Mouse (Mus musculus) kidney, embryonic 14.5 days (tissue): ENCODE measurements around the gene Cacna1i. TPM values are rescaled to one million over a fixed set of nuclear protein-coding genes. Genes with fewer than 3 reads are reported as not detected.

Experiments
- ATAC-seq: fragments of 200-750 bp; cut with Nextera tagmentation; 2 replicates; pipeline ENCODE4 v1.8.0; 2017; ENCODE audit warnings: moderate number of reproducible peaks, mild to moderate bottlenecking, moderate TSS enrichment, moderate library complexity; ENCODE audit not compliant: low FRiP score, low TSS enrichment
- H3K27ac ChIP-seq: fragments of 300-500 bp; sonication (generic); 2 replicates; pipeline ENCODE4 v1.5.1; 2014; ENCODE audit warnings: low read depth, mild to moderate bottlenecking, low read length, moderate library complexity, mixed read lengths
- H3K27me3 ChIP-seq: fragments of 300-500 bp; sonication (generic); 2 replicates; pipeline ENCODE4 v1.6.1; 2014; ENCODE audit warnings: mild to moderate bottlenecking, low read length; ENCODE audit not compliant: control insufficient read depth, insufficient read depth
- H3K36me3 ChIP-seq: fragments of 300-500 bp; sonication (generic); 2 replicates; pipeline ENCODE4 v1.6.1; 2014; ENCODE audit warnings: low read length, mixed read lengths; ENCODE audit not compliant: control insufficient read depth, insufficient read depth
- H3K4me1 ChIP-seq: fragments of 300-500 bp; sonication (generic); 2 replicates; pipeline ENCODE4 v1.6.1; 2014; ENCODE audit warnings: low read length, mixed read lengths; ENCODE audit not compliant: control insufficient read depth, insufficient read depth
- H3K4me2 ChIP-seq: fragments of 300-500 bp; sonication (generic); replicated peaks from 2 replicates; pipeline ENCODE4 v1.6.1; 2014; ENCODE audit warnings: low read depth, mild to moderate bottlenecking, low read length
- H3K4me3 ChIP-seq: fragments of 300-500 bp; sonication (generic); 2 replicates; pipeline ENCODE4 v1.5.1; 2014; ENCODE audit warnings: mild to moderate bottlenecking, low read length
- H3K9ac ChIP-seq: fragments of 300-500 bp; sonication (generic); 2 replicates; pipeline ENCODE4 v1.6.1; 2014; ENCODE audit warnings: low read depth, mild to moderate bottlenecking, low read length, moderate library complexity
- H3K9me3 ChIP-seq: fragments of 300-500 bp; sonication (generic); 2 replicates; pipeline ENCODE4 v1.6.1; 2016; ENCODE audit warnings: low read length; ENCODE audit not compliant: control insufficient read depth
- WGBS: fragments of 180-500 bp; shearing (Covaris S2); extraction: QIAGEN DNeasy Blood & Tissue Kit; methylation state at CpG from one replicate; pipeline ENCODE4 v1.1.7; 2014; 5-methylcytosine and 5-hydroxymethylcytosine counted together
- polyA plus RNA-seq: library from polyadenylated mRNA; unstranded; fragments of >200 nt; fragmentation: Nextera tagmentation; extraction: Ambion mirVana; gene quantifications from 2 replicates; pipeline ENCODE4 v1.2.1, GENCODE M21; 2014

Gene Cacna1i
- 0.09 TPM in 1 of 2 replicates, not detected in the other for polyA plus RNA-seq

DNA sequence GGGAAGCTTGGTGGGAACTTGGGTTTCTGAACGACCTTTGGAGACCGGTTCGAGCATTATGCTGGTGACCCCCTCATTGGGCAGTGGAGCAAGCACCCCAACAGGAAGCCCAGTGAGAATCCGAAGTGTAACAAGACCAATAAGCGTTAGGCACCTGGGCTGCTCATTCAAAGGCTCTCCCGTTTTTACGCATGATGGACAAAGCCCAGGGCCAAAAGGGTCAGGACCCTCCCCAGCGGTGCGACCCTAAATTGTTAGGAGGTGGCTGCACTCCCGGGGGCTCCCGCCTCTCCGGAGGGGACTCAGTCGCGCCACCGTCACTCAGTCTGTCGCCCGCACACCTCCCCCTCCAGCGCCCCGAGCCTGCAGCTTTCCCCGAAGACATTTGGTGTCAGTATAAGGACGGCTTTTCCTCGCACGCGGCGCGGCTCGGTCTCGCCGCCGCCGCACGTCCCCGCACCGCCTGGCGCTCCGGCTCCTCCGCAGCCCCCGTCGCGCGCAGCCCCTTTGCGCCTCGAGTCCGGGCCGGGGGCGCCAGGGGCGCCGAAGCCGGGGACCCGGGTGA lies at the start of gene Cacna1i:
Cacna1i (plus strand) TSS at position 388 of the 565 bp plus-strand sequence.
- 1% methylated on average over 46 of the region's 50 CpGs for WGBS
- Histone ChIP-seq H3K4me1 (0 out of 2 replicates have a peak, but pooled peaks cover 5% of the 10 kb centered on the region), H3K9me3 (no peaks in the 10 kb centered on the region), H3K9ac (peak within 1 kb of the TSS; percentile 44; the same call in 1 of the 2 replicates), H3K27me3 (peaks cover 54% of the 10 kb centered on the region), H3K4me3 (peak within 1 kb of the TSS; percentile 45), H3K4me2 (peak within 1 kb of the TSS; percentile 92), H3K36me3 (no peaks in the 10 kb centered on the region), H3K27ac (no peak within 1 kb of the TSS)
- ATAC-seq = no peak

DNA sequence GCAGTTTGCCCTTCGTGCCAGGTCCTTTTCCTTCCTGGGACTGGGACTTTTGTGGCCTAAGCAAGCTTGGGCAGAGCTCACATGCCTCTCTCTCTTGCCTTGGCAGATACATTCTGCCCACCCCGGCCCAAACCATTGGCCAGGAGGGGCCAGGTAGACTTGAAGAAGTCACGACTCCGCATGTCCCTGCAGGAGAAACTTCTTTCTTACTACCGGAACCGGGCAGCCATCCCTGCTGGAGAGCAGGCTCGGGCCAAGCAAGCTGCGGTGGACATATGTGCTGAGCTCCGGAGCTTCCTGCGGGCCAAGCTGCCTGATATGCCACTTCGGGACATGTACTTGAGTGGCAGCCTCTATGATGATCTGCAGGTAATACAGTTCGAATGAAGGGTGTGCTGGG lies 38.9 kb upstream of the Cacna1i start:
- H3K36me3 ChIP-seq = peaks cover 82% of the 10 kb centered on the region
- H3K4me1 ChIP-seq = no peaks in the 10 kb centered on the region
- ATAC-seq = no peak
- no peak overlapping the region for H3K9ac ChIP-seq
- H3K27me3 ChIP-seq = no peaks in the 10 kb centered on the region
- H3K9me3 ChIP-seq = no peaks in the 10 kb centered on the region
- H3K4me2 ChIP-seq = no peak overlapping the region
- H3K27ac ChIP-seq = no peak overlapping the region
- 97% methylated on average over 12 of the region's 12 CpGs for WGBS
- H3K4me3 ChIP-seq = no peak overlapping the region

DNA sequence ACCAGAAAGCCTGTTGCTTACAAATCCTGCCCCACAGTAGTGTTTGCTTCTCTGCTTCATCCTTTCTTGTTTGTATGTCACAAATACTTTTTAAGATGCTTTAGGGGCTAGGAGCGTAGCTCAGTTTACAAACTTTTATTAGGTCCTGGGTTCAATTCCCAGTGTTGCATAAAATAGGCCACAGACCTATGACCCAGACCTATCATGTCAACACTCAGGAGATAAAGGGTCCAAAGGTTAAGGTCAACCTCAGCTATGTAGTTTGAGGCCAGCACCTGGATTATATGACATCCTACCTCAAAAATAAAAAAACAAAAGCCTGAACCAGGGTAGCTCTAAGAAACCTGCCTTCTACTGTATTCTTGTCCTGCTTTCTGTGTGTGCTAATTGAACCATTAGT lies 38.4 kb upstream of the Cacna1i start:
- Histone ChIP-seq H3K27me3 (no peaks in the 10 kb centered on the region), H3K9ac (no peak overlapping the region), H3K27ac (no peak overlapping the region), H3K4me2 (no peak overlapping the region), H3K9me3 (no peaks in the 10 kb centered on the region), H3K4me1 (peaks cover 3% of the 10 kb centered on the region; the same call in 1 of the 2 replicates), H3K36me3 (peaks cover 78% of the 10 kb centered on the region), H3K4me3 (no peak overlapping the region)
- no peak for ATAC-seq
- WGBS = 94% methylated on average over 1 of the region's 1 CpGs

DNA sequence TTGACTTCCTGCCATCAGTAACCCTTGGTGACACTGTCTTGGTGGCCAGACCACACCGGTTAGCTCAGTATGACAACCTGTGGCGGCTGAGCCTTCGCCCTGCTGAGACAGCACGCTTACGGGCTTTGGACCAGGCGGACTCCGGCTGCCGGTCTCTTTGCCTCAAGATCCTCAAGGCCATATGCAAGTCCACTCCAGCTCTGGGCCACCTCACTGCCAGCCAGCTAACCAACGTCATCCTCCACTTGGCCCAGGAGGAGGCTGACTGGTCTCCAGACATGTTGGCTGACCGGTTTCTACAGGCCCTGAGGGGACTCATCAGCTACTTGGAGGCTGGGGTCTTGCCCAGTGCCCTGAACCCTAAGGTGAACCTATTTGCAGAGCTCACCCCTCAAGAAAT lies 37.4 kb upstream of the Cacna1i start:
- H3K4me3 ChIP-seq = no peak overlapping the region
- no peak for ATAC-seq

DNA sequence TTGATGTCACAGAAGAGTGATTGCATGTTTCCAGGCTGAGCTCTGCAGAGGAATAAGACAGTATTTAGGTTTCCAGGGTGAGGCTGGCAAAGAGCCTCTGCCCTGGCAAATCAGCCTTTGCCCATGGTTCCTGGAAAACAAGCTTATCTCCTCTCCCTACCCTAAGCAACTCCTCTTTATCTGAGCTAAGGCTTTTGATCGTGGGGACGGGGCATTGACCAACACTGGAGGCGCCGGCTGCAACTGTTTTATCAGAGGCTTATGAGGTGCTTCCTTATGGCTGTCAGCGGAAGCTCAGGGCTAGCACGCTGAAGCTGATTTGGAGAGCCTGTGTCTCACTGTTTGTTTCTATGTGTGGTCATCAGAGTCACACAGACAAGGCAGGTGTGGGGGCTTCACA lies 36.5 kb upstream of the Cacna1i start:
- no peak overlapping the region for H3K4me3 ChIP-seq
- WGBS = 96% methylated on average over 6 of the region's 6 CpGs
- ATAC-seq = no peak
- peaks cover 62% of the 10 kb centered on the region for H3K36me3 ChIP-seq
- H3K9ac ChIP-seq = no peak overlapping the region
- no peaks in the 10 kb centered on the region for H3K9me3 ChIP-seq
- H3K4me2 ChIP-seq = no peak overlapping the region
- H3K27me3 ChIP-seq = no peaks in the 10 kb centered on the region
- peaks cover 7% of the 10 kb centered on the region; the same call in 1 of the 2 replicates for H3K4me1 ChIP-seq
- no peak overlapping the region for H3K27ac ChIP-seq

More for the DNA sequence above, 37.4 kb upstream of the Cacna1i start:
- H3K4me1 ChIP-seq = peaks cover 7% of the 10 kb centered on the region; the same call in 1 of the 2 replicates
- no peak overlapping the region for H3K4me2 ChIP-seq
- no peak overlapping the region for H3K9ac ChIP-seq
- 95% methylated on average over 10 of the region's 10 CpGs for WGBS
- no peak overlapping the region for H3K27ac ChIP-seq
- H3K36me3 ChIP-seq = peaks cover 67% of the 10 kb centered on the region
- H3K9me3 ChIP-seq = no peaks in the 10 kb centered on the region
- H3K27me3 ChIP-seq = no peaks in the 10 kb centered on the region

DNA sequence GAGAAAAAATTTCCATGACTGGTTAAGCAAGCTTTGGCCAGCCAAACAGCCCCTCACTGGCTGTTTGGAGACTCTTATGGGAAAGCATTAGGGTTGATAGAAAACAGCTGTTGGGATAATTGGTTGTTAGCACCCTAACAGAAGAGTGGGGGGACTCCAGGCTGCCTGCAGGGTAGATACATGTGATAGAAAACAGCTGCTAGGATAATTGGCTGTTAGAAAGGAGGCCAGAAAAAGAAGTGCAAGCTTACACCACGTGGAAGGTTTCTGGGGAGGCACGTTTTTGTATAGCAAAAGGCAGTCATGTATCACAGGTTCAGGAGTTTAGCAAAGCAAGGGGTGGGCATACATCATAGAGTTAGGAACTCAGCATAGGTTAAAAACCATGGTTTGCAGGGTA lies 33.5 kb upstream of the Cacna1i start:
- Histone ChIP-seq H3K4me2 (peak overlapping the region; percentile 8; the same call in 1 of the 2 replicates), H3K9me3 (no peaks in the 10 kb centered on the region), H3K9ac (no peak overlapping the region), H3K4me1 (peaks cover 19% of the 10 kb centered on the region), H3K27ac (peak overlapping the region; percentile 99; the same call in 1 of the 2 replicates), H3K27me3 (no peaks in the 10 kb centered on the region), H3K36me3 (peaks cover 60% of the 10 kb centered on the region), H3K4me3 (no peak overlapping the region; the same call in 1 of the 2 replicates)
- no peak for ATAC-seq
- WGBS = 12% methylated on average over 2 of the region's 2 CpGs

DNA sequence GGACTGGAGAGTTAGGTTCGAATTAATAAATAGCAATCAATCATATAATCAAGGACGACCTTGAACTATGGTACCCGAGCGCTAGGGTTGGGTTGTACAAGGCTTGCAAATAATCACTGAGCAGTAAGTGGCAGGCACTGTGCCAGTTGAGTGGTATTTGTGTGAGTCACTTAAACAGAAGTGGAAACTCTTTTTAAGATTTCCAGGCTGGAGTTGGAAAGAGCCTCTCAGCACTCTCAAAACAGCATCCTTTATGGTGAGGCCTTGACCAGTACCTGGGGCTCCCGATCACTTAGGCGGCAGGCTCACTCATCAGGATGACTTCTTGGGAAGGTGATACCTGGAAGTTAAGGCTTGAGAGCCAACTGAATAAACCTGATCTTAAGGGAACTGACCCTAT lies 32.8 kb upstream of the Cacna1i start:
- 32% methylated on average over 6 of the region's 6 CpGs for WGBS
- Histone ChIP-seq H3K36me3 (peaks cover 56% of the 10 kb centered on the region), H3K9me3 (no peaks in the 10 kb centered on the region), H3K4me2 (peak overlapping the region; percentile 97), H3K4me1 (peaks cover 19% of the 10 kb centered on the region), H3K27me3 (no peaks in the 10 kb centered on the region), H3K9ac (peak overlapping the region; percentile 70), H3K27ac (peak overlapping the region; percentile 99), H3K4me3 (peak overlapping the region; percentile 100)
- no peak for ATAC-seq

DNA sequence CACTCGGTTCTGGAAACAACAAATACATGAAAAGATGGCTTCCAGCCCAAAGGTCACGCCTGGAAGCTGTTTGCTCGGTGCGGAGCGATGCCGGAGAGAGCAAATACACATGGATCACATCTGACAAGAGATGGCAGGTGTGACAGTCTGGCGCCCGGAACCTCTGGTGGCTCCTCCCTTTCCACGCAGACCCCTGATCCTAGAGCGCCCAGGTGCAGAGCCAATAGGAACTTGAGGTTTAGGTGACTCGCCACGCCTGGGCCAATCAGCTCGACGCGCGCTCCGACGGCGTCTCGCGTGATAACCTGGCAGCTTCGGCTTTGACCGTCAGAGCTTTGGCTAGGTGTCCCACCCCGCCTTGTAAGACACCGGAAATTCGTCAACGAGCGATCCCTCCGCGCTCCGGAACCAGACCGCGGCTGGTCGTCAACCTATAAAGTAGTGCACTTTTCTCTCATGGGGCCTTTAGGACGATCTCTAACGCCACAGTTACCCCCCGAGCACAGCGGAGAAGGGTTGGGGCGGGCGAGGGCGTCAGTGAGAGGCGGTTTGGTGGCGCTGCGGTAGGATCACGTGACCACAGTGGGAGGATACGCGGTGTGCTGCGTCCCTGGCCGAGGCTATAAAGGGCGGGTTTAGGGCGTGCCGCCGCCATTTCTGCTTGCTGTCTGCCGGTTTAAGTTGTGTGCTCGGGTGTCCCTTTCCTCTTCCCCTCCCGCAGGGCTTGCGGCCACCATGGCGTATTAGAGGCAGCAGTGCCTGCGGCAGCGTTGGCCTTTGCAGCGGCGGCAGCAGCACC lies 32.0 kb upstream of the Cacna1i start, which contains the start of gene Atf4:
Atf4 (plus strand) TSS at position 338 of the 799 bp plus-strand sequence.
- peak; percentile 94 for ATAC-seq
- Histone ChIP-seq H3K36me3 (peaks cover 54% of the 10 kb centered on the region), H3K27me3 (no peaks in the 10 kb centered on the region), H3K4me1 (peaks cover 19% of the 10 kb centered on the region), H3K27ac (peak within 1 kb of the TSS; percentile 99), H3K4me3 (peak within 1 kb of the TSS; percentile 100), H3K9me3 (no peaks in the 10 kb centered on the region), H3K9ac (peak within 1 kb of the TSS; percentile 100), H3K4me2 (peak within 1 kb of the TSS; percentile 97)
- WGBS = under 1% methylated on average over 62 of the region's 62 CpGs

DNA sequence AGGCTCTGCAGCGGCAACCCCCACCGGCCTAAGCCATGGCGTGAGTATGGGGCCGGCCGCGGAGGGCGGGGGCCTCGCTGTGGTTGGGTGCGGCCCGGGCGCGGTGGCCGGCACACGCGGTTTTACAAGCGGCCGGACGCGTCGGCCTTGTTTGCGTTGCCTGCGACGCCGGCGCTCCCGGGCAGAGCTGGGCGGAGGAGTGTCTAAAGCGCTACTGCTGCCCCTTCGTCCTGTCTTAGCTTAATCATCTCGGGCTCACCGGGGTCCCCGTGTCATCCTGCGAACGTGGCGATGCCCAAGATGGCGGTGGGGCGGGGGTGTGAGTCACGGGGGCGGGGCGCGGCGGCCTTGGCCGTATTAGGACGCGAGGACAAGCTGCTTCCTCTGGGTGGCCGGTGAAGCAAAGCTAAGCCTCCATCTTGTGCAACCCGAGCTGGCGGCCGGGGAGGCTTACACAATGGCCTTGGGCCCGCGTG lies 31.4 kb upstream of the Cacna1i start:
- H3K4me1 ChIP-seq = peaks cover 19% of the 10 kb centered on the region

More for the DNA sequence above, 31.4 kb upstream of the Cacna1i start:
- peak; percentile 51 for ATAC-seq
- no peaks in the 10 kb centered on the region for H3K27me3 ChIP-seq
- peak overlapping the region; percentile 99 for H3K27ac ChIP-seq
- peak overlapping the region; percentile 97 for H3K4me2 ChIP-seq
- WGBS = 0% methylated on average over 44 of the region's 51 CpGs
- peaks cover 52% of the 10 kb centered on the region for H3K36me3 ChIP-seq
- no peaks in the 10 kb centered on the region for H3K9me3 ChIP-seq
- H3K9ac ChIP-seq = peak overlapping the region; percentile 100
- H3K4me3 ChIP-seq = peak overlapping the region; percentile 100
